Mouse (Mus musculus): ENCODE data around the gene Trim66. TPM values are rescaled to one million over a fixed set of nuclear protein-coding genes. Genes with fewer than 3 reads are reported as not detected.

Gene Trim66
- polyA plus RNA-seq, 1 experiment from 2014 or later: 0.14 TPM

- DNase-seq (ENCODE audit: low spot score) (no peak), ATAC-seq (ENCODE audit: low FRiP score) (no peak)
- Histone ChIP-seq H3K9me3 (ENCODE audit: control insufficient read depth, low read length) (no peaks in the 10 kb centered on the region), H3K4me1 (replicated peaks; ENCODE audit: control insufficient read depth, insufficient read depth, low read length) (no peaks in the 10 kb centered on the region), H3K27ac (ENCODE audit: low read depth, low read length) (no peak overlapping the region), H3K36me3 (ENCODE audit: control insufficient read depth, insufficient read depth, low read length) (no peaks in the 10 kb centered on the region), H3K4me2 (replicated peaks; ENCODE audit: low read depth, low read length) (no peak overlapping the region), H3K9ac (ENCODE audit: low read depth, low read length) (no peak overlapping the region), H3K27me3 (ENCODE audit: control insufficient read depth, insufficient read depth, low read length) (no peaks in the 10 kb centered on the region), H3K4me3 (ENCODE audit: low read depth, low read length) (no peak overlapping the region)
- 86% methylated on average over 8 of the region's 8 CpGs for WGBS
Observed at GRCm38 (mm10) chr7:109422803-109423202, 85.1 kb downstream of the Trim66 start.

GRCm38 (mm10) chr7:109405491-109405890 lies 102.4 kb downstream of the Trim66 start:
- peak; percentile 5 for DNase-seq (ENCODE audit: low spot score)
- Histone ChIP-seq H3K27ac (ENCODE audit: low read depth, low read length) (no peak overlapping the region), H3K4me3 (ENCODE audit: low read depth, low read length) (no peak overlapping the region), H3K27me3 (ENCODE audit: control insufficient read depth, insufficient read depth, low read length) (no peaks in the 10 kb centered on the region), H3K36me3 (ENCODE audit: control insufficient read depth, insufficient read depth, low read length) (no peaks in the 10 kb centered on the region), H3K9me3 (ENCODE audit: control insufficient read depth, low read length) (no peaks in the 10 kb centered on the region), H3K4me2 (replicated peaks; ENCODE audit: low read depth, low read length) (no peak overlapping the region), H3K4me1 (replicated peaks; ENCODE audit: control insufficient read depth, insufficient read depth, low read length) (no peaks in the 10 kb centered on the region), H3K9ac (ENCODE audit: low read depth, low read length) (no peak overlapping the region)
- 52% methylated on average over 7 of the region's 7 CpGs for WGBS
- no peak for ATAC-seq (ENCODE audit: low FRiP score)

GRCm38 (mm10) chr7:109399299-109399698 lies 108.6 kb downstream of the Trim66 start:
- Histone ChIP-seq H3K4me2 (replicated peaks; ENCODE audit: low read depth, low read length) (no peak overlapping the region), H3K9ac (ENCODE audit: low read depth, low read length) (no peak overlapping the region), H3K4me1 (replicated peaks; ENCODE audit: control insufficient read depth, insufficient read depth, low read length) (no peaks in the 10 kb centered on the region), H3K4me3 (ENCODE audit: low read depth, low read length) (no peak overlapping the region), H3K9me3 (ENCODE audit: control insufficient read depth, low read length) (no peaks in the 10 kb centered on the region), H3K27me3 (ENCODE audit: control insufficient read depth, insufficient read depth, low read length) (no peaks in the 10 kb centered on the region), H3K27ac (ENCODE audit: low read depth, low read length) (no peak overlapping the region), H3K36me3 (ENCODE audit: control insufficient read depth, insufficient read depth, low read length) (no peaks in the 10 kb centered on the region)
- DNase-seq (ENCODE audit: low spot score) (no peak), ATAC-seq (ENCODE audit: low FRiP score) (no peak)
- 74% methylated on average over 3 of the region's 3 CpGs for WGBS

Other genes with a start within 250 kb of the Trim66 start
- gene Stk33, start 69.1 kb downstream of the Trim66 start, polyA plus RNA-seq (2014; fragmentation: Nextera tagmentation; extraction: Ambion mirVana): 12.4 and 14.7 TPM in 2 replicates
- gene Rpl27a, start 11.0 kb upstream of the Trim66 start, polyA plus RNA-seq (2014; fragmentation: Nextera tagmentation; extraction: Ambion mirVana): 110 and 124 TPM in 2 replicates
- 32.5 and 39.7 TPM in 2 replicates for gene St5, start 195.5 kb upstream of the Trim66 start, polyA plus RNA-seq (2014; fragmentation: Nextera tagmentation; extraction: Ambion mirVana)
- gene Akip1, start 195.6 kb upstream of the Trim66 start, polyA plus RNA-seq (2014; fragmentation: Nextera tagmentation; extraction: Ambion mirVana): 19.0 and 22.2 TPM in 2 replicates
- gene BC051019, start 215.7 kb upstream of the Trim66 start, polyA plus RNA-seq (2014; fragmentation: Nextera tagmentation; extraction: Ambion mirVana): 0.37 and 0.47 TPM in 2 replicates
- not detected in 2 replicates for gene Ascl3, start 223.6 kb upstream of the Trim66 start, polyA plus RNA-seq (2014; fragmentation: Nextera tagmentation; extraction: Ambion mirVana)
- 63.2 and 71.2 TPM in 2 replicates for gene Tmem9b, start 244.7 kb upstream of the Trim66 start, polyA plus RNA-seq (2014; fragmentation: Nextera tagmentation; extraction: Ambion mirVana)

Measured in hindbrain, embryonic 11.5 days (tissue).